Mouse (Mus musculus) left cerebral cortex, postnatal 14 days (tissue): ENCODE measurements at regions not wholly inside any gene's neighbourhood (a gene's known extent, or its start where the extent isn't known, plus 50 kb on each side); places are given as distances from the start of the nearest gene placed in this dataset.

Source experiments
- DNase-seq, 2 experiments: peaks; one replicate each; pipeline ENCODE4 v3.0.0; 2021 to 2022; ENCODE audit warnings: low spot score in 2 of 2, mixed read lengths in 1 of 2
- intact Hi-C: fragments of 180-260 bp; cut with DNase I; formaldehyde crosslinking; loops from one replicate; pipeline ENCODE4 v1.15.1; 2025

GRCm38 (mm10) chr3:144019293-144019692 lies 185.7 kb downstream of the Lmo4 start:
- DNase-seq: peak in 1 of 2 experiments; percentile 39
- intact Hi-C loops: no loop called here

GRCm38 (mm10) chr3:144018559-144018958 lies 186.5 kb downstream of the Lmo4 start:
- intact Hi-C loops: no loop called here
- DNase-seq: no peak

GRCm38 (mm10) chr3:144015236-144015635 lies 189.8 kb downstream of the Lmo4 start:
- no peak for DNase-seq
- intact Hi-C loops: no loop called here

- intact Hi-C loops: no loop called here
- no peak for DNase-seq
These were observed 191.4 kb downstream of the Lmo4 start for GRCm38 (mm10) chr3:144013481-144014125.

GRCm38 (mm10) chr3:144012820-144013219 lies 192.2 kb downstream of the Lmo4 start:
- DNase-seq: no peak
- intact Hi-C loops: no loop called here

- intact Hi-C loops: no loop called here
- no peak for DNase-seq
These were observed 192.8 kb downstream of the Lmo4 start for GRCm38 (mm10) chr3:144012173-144012572.

- DNase-seq: no peak
- intact Hi-C loops: no loop called here
These were observed 193.5 kb downstream of the Lmo4 start for GRCm38 (mm10) chr3:144011456-144012025.

- no peak for DNase-seq
- intact Hi-C loops: no loop called here
These were observed 194.5 kb downstream of the Lmo4 start for GRCm38 (mm10) chr3:144010558-144010957.

GRCm38 (mm10) chr3:144007111-144007619 lies 197.9 kb downstream of the Lmo4 start:
- intact Hi-C loops: no loop called here

GRCm38 (mm10) chr3:143997909-143998308 lies 207.1 kb downstream of the Lmo4 start:
- no peak for DNase-seq

More at GRCm38 (mm10) chr3:144007111-144007619, 197.9 kb downstream of the Lmo4 start:
- no peak for DNase-seq

GRCm38 (mm10) chr3:143995045-143995444 lies 210.0 kb downstream of the Lmo4 start:
- no peak for DNase-seq
- intact Hi-C loops: no loop called here

More at GRCm38 (mm10) chr3:143997909-143998308, 207.1 kb downstream of the Lmo4 start:
- intact Hi-C loops: no loop called here

- intact Hi-C loops: no loop called here
- DNase-seq: no peak
These were observed 216.0 kb downstream of the Lmo4 start for GRCm38 (mm10) chr3:143988991-143989390.

- peak in 1 of 2 experiments; percentile 13 for DNase-seq
- intact Hi-C loops: no loop called here
These were observed 217.0 kb downstream of the Lmo4 start for GRCm38 (mm10) chr3:143988037-143988436.

GRCm38 (mm10) chr3:143986798-143987197 lies 218.2 kb downstream of the Lmo4 start:
- intact Hi-C loops: no loop called here
- DNase-seq: no peak

GRCm38 (mm10) chr3:143986200-143986506 lies 218.9 kb downstream of the Lmo4 start:
- DNase-seq: no peak
- intact Hi-C loops: no loop called here

- intact Hi-C loops: no loop called here
- DNase-seq: no peak
These were observed 219.4 kb downstream of the Lmo4 start for GRCm38 (mm10) chr3:143985349-143986199.

- intact Hi-C loops: no loop called here
- DNase-seq: no peak
These were observed 226.3 kb downstream of the Lmo4 start for GRCm38 (mm10) chr3:143978703-143979102.

- intact Hi-C loops: no loop called here
These were observed 227.1 kb downstream of the Lmo4 start for GRCm38 (mm10) chr3:143977886-143978447.

GRCm38 (mm10) chr3:143973582-143973981 lies 231.4 kb downstream of the Lmo4 start:
- peak; percentile 17 to 20 for DNase-seq
- intact Hi-C loops: no loop called here

More at GRCm38 (mm10) chr3:143977886-143978447, 227.1 kb downstream of the Lmo4 start:
- DNase-seq: no peak

GRCm38 (mm10) chr3:143972351-143972750 lies 232.7 kb downstream of the Lmo4 start:
- no peak for DNase-seq
- intact Hi-C loops: no loop called here
